Mouse (Mus musculus) kidney, adult 8-10 months (tissue): Measurements from ENCODE around the gene Ube2o.

Experiments used
- DNase-seq, 2 experiments: peaks; one replicate each; pipeline ENCODE4 v3.0.0; 2022

Ube2o gene

DNA sequence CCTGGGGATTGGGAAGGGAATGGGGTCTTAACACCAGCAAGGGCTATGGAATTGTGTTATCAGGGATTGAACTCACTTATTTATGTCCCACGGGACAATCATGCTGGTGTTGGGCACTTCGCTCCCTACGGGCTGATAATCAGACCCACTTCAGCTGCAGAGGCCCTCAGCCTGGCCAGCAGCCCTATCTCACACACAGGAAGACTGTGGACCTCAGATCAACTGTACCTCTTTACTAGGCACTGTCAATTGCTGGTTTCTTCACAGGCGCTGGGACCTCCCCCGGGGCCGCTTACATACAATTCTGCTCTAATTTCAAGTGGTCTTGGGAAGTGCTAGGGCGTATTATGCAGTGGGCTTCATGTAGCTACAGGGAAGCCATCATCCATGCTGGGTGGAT lies 44.6 kb downstream of the Ube2o start:
- DNase-seq, result no peak

DNA sequence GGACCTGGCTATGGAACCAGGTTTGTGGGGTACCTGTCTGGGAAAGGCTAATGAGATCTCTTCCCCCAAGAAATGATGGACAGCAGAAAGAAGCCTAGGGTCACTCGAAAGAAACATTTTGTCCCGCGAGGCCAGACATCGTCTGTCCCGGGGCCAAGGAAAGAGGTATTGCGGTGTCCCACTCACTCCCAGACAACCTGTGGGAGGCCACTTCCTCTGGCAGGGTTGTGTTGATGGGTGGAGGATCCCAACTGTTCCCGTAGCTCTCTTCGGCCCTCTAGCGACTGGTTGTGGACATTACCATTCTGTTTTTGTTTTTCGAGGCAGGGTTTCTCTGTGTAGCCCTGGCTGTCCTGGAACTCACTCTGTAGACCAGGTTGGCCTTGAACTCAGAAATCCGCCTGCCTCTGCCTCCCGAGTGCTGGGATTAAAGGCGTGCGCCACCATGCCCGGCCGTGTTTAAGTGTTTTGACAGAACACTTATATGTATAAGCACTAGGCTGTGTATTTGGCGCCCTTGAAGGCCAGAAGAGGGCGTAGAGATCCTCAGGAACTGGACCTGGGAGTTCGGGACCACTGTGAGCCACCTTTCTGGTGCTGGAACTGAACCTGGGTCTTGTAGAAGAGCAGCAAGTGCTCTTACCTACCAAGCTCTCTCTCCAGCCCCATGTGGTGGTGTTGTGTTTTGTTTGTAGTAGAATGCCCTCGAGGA lies 46.9 kb downstream of the Ube2o start:
- DNase-seq, result peak; percentile 64 to 77

DNA sequence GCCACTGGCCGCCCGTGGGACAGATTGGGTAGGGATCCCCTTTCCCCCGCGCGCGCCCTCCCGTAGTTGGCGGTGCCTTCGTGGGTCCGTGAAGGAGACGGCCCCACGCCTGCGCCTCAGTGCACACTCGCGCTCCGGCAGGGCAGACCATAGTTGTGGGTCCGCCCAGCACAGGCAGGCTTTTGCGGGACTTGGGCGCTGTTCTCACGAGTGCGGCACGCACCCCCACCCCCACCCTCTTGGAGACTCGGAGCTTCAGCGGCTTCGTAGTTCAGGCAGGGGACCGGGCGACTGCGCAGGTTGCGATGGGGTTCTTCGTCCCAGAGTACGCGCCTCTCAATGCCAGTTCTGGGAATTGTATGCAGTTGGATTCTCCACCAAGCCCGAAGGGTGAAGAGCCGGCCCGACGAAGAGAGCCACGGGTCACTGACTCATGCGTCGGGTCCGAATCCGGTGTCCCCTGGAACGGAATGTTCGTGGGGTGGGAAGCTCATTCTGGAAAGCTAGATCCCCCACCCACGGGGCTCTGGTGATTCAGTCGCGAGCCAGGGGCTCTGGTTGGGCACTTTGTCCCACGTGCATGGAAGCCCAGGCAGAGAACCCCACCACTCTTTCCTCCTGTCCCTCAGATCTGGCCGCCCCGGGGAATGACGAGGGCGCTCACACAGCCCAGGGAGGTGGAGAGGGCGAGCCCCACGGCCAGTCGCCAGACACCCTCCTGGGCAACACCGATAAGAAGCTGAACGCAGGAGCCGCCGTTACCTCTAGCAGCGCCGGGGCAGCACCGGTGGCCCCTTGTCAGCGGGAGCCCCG lies 47.7 kb downstream of the Ube2o start:
- peak in 1 of 2 experiments; percentile 20 for DNase-seq

DNA sequence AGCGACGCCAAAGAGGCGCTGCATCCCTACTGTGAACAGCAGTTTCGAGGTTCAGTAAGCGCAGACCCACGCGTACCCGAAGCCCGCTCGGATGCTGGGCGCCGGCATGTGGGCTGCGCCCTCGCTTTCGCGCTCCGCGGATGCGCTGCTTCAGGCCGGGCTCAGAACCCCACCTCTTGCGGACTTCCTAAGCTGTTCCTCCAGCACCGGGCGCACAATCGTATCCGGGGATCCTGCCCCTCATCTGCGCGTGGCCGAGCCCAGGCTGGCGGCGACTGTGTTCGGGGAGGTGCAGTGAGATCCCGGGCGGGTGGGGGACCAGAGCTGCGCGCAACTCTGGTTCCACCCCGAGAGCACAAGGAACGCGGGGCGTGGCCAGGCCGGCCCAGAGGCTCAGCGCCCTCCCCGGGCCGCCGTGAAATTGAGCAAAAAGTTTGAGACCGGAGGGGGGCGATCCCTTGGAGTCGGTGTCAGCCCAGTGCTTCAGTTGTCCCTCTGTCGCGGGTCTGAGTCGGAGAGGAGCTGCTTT lies 48.4 kb downstream of the Ube2o start:
- DNase-seq, result peak; percentile 46 to 54

DNA sequence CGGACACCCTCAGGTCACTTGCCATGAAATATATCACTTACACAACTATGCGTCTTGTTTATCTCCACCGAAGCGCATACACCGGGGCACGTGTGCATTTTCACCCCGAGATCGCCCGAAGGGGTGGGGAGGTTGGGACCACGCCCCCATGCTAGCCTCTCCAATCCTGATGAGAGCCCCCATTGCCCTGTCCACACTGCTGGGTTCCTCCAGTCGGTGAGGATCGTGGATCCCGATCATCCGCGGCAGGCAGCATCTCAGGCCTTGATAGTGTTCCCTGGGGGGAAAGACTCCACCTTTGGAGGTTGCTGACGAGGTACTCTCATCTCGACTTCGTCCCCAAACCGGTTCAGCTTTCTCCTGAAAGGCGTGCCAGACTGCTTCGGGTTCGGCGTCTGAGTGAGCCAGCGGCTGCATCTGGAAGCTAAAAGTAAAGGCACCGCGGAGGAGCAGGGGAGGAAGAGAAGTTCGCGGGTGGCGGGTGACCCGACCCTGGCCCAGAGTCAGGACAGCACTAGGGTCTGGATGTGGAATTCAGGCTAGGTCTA lies 48.9 kb downstream of the Ube2o start:
- no peak for DNase-seq

DNA sequence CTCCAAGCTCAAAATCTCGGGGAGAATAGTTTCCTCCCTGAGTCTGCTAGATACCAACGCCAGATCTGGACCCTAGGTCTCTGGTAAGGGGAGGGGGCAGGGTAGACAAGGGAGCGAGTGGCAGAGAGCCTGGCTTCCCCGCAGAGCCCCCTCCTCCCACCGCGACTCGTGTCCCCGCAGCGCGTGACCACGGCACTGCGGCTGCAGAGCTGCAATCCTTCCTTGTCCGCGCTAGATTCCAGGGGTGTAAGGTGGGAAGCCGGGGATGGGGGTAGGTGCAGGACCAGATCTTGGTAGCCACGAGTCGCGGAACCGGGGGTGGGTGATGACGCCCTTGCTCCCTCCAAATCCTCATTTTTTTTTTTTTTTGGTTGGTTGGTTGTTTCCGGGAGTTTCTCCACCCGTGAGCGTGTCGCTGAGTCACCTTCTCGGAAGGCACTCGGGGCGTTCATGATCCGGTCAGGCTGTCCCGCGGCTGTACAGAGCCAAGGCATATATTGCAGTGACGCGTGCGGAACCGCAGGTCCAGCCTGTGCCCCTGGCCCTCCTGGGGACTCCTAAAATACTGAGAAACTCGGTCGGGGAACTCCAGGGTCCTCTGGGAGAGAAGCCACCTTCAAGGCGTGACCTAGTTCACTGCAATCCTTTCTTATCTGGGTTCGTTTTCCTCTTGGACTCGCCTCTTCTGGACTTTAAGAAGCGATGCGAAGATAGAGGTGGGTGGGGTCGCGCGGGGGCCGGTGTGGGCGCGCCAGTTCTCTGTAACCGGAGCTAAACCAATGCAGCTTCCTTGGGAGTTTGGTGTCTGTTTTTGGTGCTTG lies 49.7 kb downstream of the Ube2o start:
- DNase-seq, result no peak

DNA sequence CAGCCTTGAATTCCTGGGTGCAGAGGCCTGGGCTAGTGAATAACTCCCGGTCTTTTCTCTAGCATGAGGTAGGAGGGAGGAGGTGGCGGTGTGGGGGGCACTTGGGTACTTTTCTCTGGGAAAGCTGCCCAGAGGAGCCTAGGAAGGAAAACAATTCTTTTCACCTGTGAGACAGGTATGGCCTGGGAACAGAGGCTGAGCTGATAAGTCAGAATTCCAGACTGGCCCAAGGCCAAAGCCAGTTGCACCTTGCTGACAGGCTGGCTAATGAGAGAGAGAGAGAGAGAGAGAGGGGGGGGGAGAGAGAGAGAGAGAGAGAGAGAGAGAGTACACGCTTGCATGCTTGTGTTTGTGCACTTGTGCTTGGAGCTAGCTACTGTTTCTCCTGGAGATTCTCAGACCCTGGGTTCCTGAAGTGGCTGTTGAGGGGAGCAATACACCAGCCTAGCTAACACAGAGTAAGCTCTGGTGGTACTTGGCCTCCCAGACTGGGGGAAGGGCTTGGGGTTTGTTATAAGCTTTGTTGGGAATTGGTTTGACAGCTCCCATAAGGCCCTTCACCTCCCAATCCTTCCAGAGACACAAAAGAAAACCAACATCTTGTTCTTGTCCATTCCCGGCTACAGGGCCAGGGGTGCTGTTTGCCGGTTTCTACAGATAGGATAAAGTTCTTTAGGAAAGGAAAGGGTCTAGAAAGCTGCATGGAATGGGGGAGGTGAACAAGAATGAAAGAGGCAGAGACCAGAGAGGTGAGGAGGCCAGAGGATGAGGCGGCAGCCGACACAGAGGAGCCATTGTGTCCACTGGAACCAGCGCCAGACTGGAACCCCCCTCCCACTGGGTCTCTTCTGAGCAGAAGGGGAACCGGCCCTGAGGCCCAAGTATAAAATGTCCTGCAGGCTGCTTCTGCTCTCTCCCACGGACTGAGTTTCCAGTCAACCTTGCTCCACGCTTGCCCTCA lies 50.8 kb downstream of the Ube2o start, which contains the start of gene Sphk1:
Gene Sphk1, plus strand, starts transcription at position 739 of the 961 bp plus-strand sequence.
- peak; percentile 20 to 37 for DNase-seq

DNA sequence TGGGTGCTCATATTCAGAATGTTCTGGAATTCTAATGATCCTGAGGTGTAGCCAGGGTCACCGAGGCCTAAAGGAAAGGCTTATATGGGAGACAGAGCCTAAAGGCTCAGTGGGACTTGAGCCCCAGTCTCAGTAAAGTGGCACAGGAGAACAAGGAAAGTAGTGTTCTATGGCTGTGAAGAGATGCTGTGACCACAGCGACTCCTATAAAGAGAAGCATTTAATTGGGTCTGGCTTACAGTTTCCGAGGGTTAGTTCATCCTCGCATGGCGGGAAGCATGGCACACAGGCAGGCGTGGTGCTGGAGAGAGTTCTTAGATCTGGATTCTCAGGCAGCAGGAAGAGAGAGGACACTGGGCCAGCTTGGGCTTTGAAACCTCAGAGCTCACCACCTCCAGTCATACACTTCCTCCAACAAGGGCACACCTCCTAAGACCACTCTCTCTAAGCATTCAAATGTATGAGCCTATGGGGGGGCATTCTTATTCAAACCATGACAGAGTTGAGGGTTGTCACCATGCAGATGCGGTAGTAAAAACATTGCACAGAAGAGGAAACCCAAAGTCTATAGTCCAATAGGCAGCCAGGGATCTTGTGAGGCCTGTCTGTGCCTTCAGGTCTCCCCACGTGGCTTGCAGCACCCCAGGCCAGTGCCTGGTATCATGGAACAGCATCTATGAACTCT lies 52.5 kb downstream of the Ube2o start:
- no peak for DNase-seq

DNA sequence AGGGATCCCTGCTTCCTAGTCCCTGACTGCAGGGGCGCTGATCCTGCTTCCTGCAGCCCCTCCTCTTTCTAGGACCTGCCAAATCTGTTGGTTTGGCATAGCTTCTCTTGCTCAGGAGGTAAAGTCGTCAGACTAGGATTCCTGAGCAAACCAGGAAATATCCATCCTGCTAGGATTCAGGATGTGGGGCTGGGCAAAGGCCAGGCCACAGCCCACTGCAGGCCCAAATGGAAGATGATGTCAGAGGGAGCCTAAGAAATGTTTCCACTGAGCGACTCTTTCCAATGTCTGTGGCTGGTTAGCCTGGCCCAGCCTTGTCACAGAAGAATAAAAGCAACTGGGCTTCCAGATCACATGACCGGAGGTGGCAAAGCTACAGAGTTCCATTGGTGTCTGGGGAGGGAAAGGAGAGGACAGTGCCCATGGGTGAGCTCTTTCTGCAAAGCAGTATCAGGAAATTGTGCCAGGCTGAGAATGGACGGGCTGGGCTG lies 57.5 kb downstream of the Ube2o start:
- peak in 1 of 2 experiments; percentile 37 for DNase-seq

DNA sequence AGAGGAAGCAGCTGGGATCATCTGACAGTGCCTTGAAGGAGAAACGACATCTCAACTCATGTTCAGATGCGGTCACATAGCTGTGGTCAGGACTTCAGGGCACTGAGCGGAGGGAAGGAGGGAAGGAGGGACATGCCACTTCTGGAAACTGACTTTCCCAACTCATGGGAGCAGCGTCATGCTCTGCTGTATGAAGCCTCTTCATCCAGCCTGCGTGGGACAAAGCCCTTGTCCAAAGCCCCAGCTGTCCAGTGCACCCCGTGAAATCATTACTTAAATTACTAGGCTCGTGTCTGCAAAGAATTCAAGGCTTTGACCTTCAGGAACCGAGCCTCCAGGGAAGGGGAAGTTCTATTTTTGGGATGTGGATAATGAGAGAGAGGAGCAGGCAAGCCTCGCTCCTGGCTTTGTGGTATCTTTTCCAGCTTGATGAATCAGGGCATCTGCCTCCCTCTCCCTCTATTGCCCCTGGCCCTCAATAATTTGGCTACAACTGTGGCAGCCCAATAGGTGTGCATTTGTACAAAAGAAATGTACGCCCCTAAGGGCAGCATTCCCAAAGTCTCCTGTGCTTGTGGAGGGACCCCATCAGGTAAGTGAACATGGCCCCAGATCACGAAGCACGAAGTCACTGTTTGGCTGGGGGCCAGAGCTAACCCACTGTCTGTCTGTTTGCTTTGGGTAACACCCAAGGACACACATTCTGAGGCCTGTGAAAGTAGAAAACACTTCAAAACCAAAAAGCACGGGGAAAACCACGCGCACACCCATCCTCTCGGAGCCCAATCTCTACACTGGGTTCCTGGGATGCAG lies 58.2 kb downstream of the Ube2o start:
- peak in 1 of 2 experiments; percentile 43 for DNase-seq

DNA sequence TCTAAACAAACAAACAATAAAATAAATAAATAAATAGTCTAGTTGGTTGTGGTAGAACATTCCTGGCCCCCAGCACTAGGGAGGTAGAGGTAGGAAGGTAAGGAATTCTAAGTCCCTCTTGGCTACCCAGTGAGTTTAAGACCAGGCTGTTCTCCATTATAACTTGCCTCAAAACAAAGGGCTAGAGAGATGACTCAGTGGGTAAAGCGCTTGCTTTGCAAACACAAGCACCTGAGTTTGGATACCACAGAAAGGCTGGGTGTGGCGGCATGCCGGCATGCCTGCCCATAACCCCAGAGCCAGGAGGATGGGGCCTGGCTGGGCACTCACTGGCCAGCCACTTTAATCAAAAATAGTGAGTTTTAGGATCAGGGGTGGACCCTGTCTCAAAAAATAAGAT lies 59.2 kb downstream of the Ube2o start:
- no peak for DNase-seq

DNA sequence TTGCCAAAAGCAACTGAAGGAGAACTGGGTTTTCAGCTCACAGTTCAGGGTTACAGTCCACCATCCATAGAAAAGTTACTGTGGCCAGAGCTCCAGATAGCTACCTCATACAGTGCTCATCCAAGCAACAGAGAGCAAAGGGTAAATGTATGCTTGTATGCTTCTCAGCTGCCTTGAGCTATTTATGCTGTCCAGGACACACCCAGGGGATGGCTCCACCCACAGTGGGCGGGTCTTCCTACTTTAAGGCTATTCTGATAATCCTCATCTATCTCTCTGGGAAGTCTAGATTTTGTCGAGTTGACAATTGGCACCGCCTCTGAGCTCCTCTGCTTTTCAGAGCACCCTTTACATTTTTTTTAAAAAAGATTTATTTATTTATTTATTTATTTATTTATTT lies 60.1 kb downstream of the Ube2o start:
- DNase-seq, result no peak

DNA sequence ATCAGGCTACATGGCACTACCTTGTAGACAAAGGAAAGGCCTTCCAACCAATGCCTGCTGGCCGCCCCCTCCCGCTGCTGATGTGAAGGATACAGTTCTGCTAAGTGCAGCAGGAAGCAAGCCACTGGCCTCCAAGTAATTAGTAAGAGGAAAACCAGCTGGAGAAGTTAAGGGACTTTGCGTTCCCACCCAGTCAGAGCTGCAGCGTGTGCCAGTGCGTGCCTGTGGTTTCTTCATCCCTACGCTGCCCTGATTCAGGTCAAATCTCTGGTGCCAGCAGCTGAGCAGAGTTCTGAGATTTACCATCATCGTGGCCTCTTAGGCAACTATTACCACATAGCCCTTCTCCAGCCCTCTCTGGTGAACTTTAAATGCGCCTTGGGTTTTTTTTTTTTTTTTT lies 62.8 kb downstream of the Ube2o start:
- DNase-seq, result peak in 1 of 2 experiments; percentile 32

DNA sequence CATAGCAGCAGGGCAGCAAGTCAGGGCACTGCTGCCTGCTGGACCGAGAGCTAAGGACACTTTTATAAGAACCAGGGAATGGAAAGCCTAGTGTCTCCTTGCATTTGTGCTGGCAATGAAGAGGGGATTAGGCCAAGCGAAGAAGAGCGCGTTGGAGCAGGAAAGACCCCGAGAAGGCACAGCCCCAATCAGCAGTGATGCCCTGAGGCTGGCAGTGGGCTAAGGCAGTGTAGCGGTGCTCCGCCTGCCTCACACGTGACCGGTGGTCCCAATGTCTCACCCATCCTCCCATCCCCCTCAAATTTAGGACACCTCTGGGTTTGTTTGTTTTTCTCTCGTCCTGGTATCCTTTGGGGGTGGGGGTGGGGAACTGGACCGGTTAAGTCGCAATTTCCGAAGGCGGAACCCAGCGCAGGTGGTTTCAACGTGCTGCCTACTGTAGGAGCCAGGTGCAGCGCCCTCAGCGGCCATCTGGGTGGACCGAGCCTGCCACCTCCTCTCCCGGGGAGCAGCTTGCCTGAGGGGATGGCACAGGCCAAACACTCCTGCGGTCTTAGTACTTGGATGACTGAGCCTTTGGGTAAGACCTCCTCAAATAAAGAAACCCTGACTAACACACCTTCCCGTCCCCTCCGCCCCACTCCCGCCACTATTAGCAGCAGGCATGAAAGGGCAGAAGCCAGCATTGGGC lies 65.8 kb downstream of the Ube2o start:
- DNase-seq, result no peak

DNA sequence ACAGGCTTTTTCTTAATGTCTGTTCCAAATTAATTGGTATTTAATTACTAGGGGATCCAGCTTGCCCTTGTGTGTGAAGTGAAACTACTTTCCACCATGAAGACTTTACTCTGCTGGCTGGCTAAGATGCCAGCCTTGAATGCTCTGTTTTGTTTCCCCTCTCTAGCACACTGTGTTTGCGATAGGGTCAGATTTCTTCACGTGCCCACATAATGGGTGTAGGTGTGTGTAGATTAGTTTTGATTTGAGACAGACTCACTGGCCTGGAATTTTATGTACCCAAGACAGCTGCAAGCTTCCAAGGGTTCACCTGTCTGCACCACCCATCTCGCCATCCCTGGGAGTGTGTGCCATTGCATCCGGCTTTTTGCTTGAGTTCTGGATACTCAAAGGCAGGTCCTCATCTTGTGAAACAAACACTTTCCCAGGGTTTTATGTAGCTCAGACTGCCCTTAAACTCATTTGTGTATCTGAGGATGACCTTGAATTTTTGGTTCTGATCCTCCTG lies 67.7 kb downstream of the Ube2o start:
- DNase-seq, result no peak

DNA sequence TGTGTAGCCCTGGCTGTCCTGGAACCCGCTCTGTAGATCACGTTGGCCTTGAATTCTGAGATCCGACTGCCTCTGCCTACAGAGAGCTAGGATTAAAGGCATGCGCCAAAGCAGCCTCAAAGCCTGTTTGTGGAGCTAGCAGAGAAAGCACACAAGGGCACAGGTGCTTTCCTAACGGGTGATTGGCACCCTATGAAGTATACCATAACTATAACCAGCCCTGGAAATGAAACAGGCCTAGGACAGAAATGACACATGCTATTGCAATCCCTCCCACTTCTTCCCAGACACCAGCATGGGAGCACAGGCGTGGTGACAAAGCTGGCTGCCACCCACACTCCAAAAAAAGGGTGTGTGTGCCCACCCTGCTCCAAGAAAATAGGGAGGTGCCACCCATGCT lies 68.3 kb downstream of the Ube2o start:
- DNase-seq, result no peak

DNA sequence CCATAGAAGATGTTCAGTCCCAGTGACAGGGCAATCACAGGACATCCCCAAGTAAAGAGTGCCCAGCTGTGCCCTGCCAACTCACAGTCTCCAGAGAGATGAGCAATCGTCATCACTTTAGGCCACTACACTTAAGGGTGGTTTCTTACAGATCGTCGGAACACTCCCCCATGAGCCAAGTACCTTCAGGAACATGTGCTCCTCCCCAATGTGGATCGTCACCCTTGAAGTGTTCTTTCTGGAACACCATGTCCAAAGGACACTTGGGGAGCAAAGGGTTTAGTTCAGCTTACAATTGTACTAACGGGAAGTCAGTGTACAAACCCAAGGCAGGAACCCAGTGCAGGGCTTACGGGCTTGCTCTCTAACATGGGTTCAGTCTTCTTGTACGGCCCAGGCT lies 69.1 kb downstream of the Ube2o start:
- no peak for DNase-seq

DNA sequence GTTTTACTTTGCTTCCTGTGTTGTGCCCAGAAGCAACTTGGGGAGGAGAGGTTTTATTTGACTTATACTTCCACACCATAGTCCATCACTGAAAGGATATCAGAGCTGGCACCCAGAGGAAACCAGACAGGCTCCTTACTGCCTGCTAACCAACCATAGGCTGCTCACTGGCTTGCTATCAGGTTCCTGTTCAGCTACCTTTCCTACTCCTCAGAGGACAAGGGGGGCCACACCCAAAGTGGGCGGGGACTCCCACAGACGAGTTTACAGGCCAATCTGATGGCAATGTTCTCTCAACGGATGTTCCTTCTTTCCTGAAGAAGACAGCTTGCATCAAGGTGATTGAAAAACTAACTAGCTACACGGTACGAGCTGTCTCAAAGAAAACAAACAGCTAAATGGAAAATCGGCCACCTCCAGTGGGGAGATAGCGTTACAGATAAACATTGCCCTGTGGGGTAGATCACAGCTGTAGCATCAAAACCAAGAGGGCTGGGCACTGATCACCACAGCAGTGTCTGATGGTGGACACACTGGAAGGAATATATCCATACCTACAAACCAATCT lies 69.9 kb downstream of the Ube2o start:
- no peak for DNase-seq

DNA sequence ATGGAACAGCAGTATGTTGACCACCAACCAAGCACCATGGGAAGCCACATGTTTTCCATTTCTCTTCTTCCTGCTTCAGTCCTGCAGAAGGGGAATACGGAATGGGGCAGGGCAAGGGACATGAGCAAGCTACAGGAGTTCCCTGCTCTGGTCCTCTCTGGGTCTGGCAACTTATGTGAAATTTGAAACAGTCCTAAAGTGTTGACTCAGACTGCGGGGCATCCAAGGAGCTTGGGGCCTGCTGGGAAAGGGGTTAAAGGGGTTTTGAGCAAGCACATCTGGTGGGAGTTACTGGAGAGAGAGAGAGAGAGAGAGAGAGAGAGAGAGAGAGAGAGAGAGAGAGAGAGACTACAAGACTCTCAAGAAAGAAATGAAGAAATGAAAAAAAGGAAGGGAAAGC lies 72.6 kb downstream of the Ube2o start:
- no peak for DNase-seq
